Mouse (Mus musculus) brain, embryonic 14.5 days (tissue): ENCODE measurements around the gene Sorcs2. TPM values are rescaled to one million over a fixed set of nuclear protein-coding genes. Genes with fewer than 3 reads are reported as not detected.
A peak's percentile ranks its signal among the peaks of the same experiment; 100 is the strongest.

ENCODE experiments used
- DNase-seq: peaks from one replicate; pipeline ENCODE4 v3.0.0-alpha.2; 2011; ENCODE audit warnings: low read depth
- CTCF ChIP-seq: fragments of 200-500 bp; IDR thresholded peaks from 2 replicates; pipeline ENCODE4 v1.5.1; 2012; ENCODE audit warnings: inconsistent platforms, mild to moderate bottlenecking, moderate library complexity, borderline replicate concordance; ENCODE audit not compliant: insufficient read depth, insufficient read length; ENCODE audit errors: extremely low read depth
- POLR2A ChIP-seq: fragments of 200-500 bp; IDR thresholded peaks from 2 replicates; pipeline ENCODE4 v1.6.1; 2012; ENCODE audit warnings: mild to moderate bottlenecking, inconsistent platforms, borderline replicate concordance; ENCODE audit not compliant: poor library complexity, insufficient read depth, insufficient read length, severe bottlenecking; ENCODE audit errors: extremely low read depth
- polyA plus RNA-seq: library from polyadenylated mRNA; depleted of rRNA; stranded (reverse); fragments of >200 nt; gene quantifications from 2 replicates; pipeline ENCODE4 v1.2.3, GENCODE M21; 2012

Gene Sorcs2
- polyA plus RNA-seq, 1 experiment: 29.0 TPM

- TF ChIP-seq POLR2A (no peak), CTCF (no peak)
- DNase-seq: peak; percentile 81
These were observed 67.3 kb downstream of the Sorcs2 start for GRCm38 (mm10) chr5:36330472-36331155.

- no peak for DNase-seq
- TF ChIP-seq POLR2A (no peak), CTCF (no peak)
These were observed 71.6 kb downstream of the Sorcs2 start for GRCm38 (mm10) chr5:36326057-36327010.

- TF ChIP-seq CTCF (no peak), POLR2A (no peak)
- peak; percentile 93 for DNase-seq
These were observed 73.8 kb downstream of the Sorcs2 start for GRCm38 (mm10) chr5:36324140-36324572.

GRCm38 (mm10) chr5:36323526-36323925 is 74.4 kb downstream of the Sorcs2 start:
- TF ChIP-seq CTCF (peak; percentile 80), POLR2A (no peak)
- DNase-seq: peak; percentile 75

GRCm38 (mm10) chr5:36321581-36321980 is 76.4 kb downstream of the Sorcs2 start:
- peak; percentile 22 for DNase-seq

GRCm38 (mm10) chr5:36320667-36321066 is 77.3 kb downstream of the Sorcs2 start:
- DNase-seq: no peak

More at GRCm38 (mm10) chr5:36321581-36321980, 76.4 kb downstream of the Sorcs2 start:
- TF ChIP-seq CTCF (no peak), POLR2A (no peak)

GRCm38 (mm10) chr5:36317641-36318368 is 80.1 kb downstream of the Sorcs2 start:
- TF ChIP-seq CTCF: peak; percentile 22; the same call in 1 of the 2 replicates
- TF ChIP-seq POLR2A: no peak
- DNase-seq: no peak

More at GRCm38 (mm10) chr5:36320667-36321066, 77.3 kb downstream of the Sorcs2 start:
- no peak for TF ChIP-seq CTCF

GRCm38 (mm10) chr5:36315106-36315505 is 82.8 kb downstream of the Sorcs2 start:
- no peak for DNase-seq
- no peak for TF ChIP-seq CTCF
- TF ChIP-seq POLR2A: no peak

- TF ChIP-seq CTCF (no peak), POLR2A (no peak)
- peak; percentile 75 for DNase-seq
These were observed 84.4 kb downstream of the Sorcs2 start for GRCm38 (mm10) chr5:36313353-36314079.

GRCm38 (mm10) chr5:36312926-36313325 is 85.0 kb downstream of the Sorcs2 start:
- peak; percentile 51 for DNase-seq
- TF ChIP-seq CTCF: no peak
- TF ChIP-seq POLR2A: no peak

- DNase-seq: peak; percentile 54
These were observed 93.5 kb downstream of the Sorcs2 start for GRCm38 (mm10) chr5:36304299-36304980.

More at GRCm38 (mm10) chr5:36304299-36304980, 93.5 kb downstream of the Sorcs2 start:
- TF ChIP-seq CTCF (no peak), POLR2A (no peak)
